Mouse (Mus musculus) layer of hippocampus, postnatal 10 days (tissue): ENCODE results near the gene Gtpbp4. TPM values are rescaled to one million over a fixed set of nuclear protein-coding genes. Genes with fewer than 3 reads are reported as not detected.
"Not testable (repeated sequence)": the region's sequence is repeated elsewhere in the genome, so short reads cannot be mapped to it uniquely, and the experiment has no call there.

ENCODE experiments used
- DNase-seq, 2 experiments: peaks; one replicate each; pipeline ENCODE4 v3.0.0; 2021; ENCODE audit warnings: low spot score in 2 of 2
- microRNA-seq, 2 experiments: library from miRNA; unstranded; fragments of <30 nt; microRNA quantifications; one replicate each; pipeline ENCODE4 v1.2.0; 2021
- total RNA-seq, 2 experiments: library from RNA; stranded (reverse); gene quantifications; 2 replicates each; pipeline ENCODE4 v1.2.3; 2021

The Gtpbp4 gene
- total RNA-seq, 2 experiments from 2014 or later: 43.2 to 43.4 TPM

GRCm38 (mm10) chr13:8972972-8973371 lies 22.9 kb downstream of the Gtpbp4 start:
- DNase-seq: no peak

GRCm38 (mm10) chr13:8972369-8972768 lies 23.5 kb downstream of the Gtpbp4 start:
- no peak for DNase-seq

GRCm38 (mm10) chr13:8967742-8968141 lies 28.1 kb downstream of the Gtpbp4 start:
- DNase-seq: no peak

GRCm38 (mm10) chr13:8965224-8965623 lies 30.7 kb downstream of the Gtpbp4 start:
- DNase-seq: no peak

GRCm38 (mm10) chr13:8962266-8962665 lies 33.6 kb downstream of the Gtpbp4 start:
- not testable (repeated sequence) for DNase-seq

- not testable (repeated sequence) for DNase-seq
Observed at GRCm38 (mm10) chr13:8961128-8961888, 34.6 kb downstream of the Gtpbp4 start.

GRCm38 (mm10) chr13:8959554-8959953 lies 36.3 kb downstream of the Gtpbp4 start:
- not testable (repeated sequence) for DNase-seq

GRCm38 (mm10) chr13:8959058-8959457 lies 36.8 kb downstream of the Gtpbp4 start:
- DNase-seq: not testable (repeated sequence)

GRCm38 (mm10) chr13:8956873-8957272 lies 39.0 kb downstream of the Gtpbp4 start:
- not testable (repeated sequence) for DNase-seq

GRCm38 (mm10) chr13:8955127-8955526 lies 40.8 kb downstream of the Gtpbp4 start:
- not testable (repeated sequence) for DNase-seq

- DNase-seq: not testable (repeated sequence)
Observed at GRCm38 (mm10) chr13:8952563-8952962, 43.3 kb downstream of the Gtpbp4 start, which contains the start of gene Idi2. Gene Idi2, plus strand, starts transcription at chr13:8952863.

- not testable (repeated sequence) for DNase-seq
Observed at GRCm38 (mm10) chr13:8948131-8948530, 47.8 kb downstream of the Gtpbp4 start, which contains the start of gene Gm9745. Gene Gm9745, minus strand, starts transcription at chr13:8948231.

GRCm38 (mm10) chr13:8943828-8944227 lies 52.1 kb downstream of the Gtpbp4 start:
- DNase-seq: not testable (repeated sequence)

GRCm38 (mm10) chr13:8941701-8942100 lies 54.2 kb downstream of the Gtpbp4 start:
- DNase-seq: not testable (repeated sequence)

GRCm38 (mm10) chr13:8941110-8941509 lies 54.8 kb downstream of the Gtpbp4 start:
- not testable (repeated sequence) for DNase-seq

- DNase-seq: not testable (repeated sequence)
Observed at GRCm38 (mm10) chr13:8937611-8938140, 58.2 kb downstream of the Gtpbp4 start.

GRCm38 (mm10) chr13:8933499-8933898 lies 62.4 kb downstream of the Gtpbp4 start:
- no peak for DNase-seq

Small RNA genes within 50 kb of the gene (microRNA-seq; reads per million reads assigned to microRNA genes)
- gene Gm22750: 0 reads per million in 2 experiments

Other genes starting within 250 kb of the Gtpbp4 start
- gene Wdr37, start 124.2 kb downstream of the Gtpbp4 start, total RNA-seq: 10 to 100 TPM; 85.6 to 86.1 TPM
- 10 to 100 TPM; 60.3 to 64.6 TPM for gene Idi1, start 110.6 kb downstream of the Gtpbp4 start, total RNA-seq
- gene Gm9745, start 47.9 kb downstream of the Gtpbp4 start, total RNA-seq: not detected
- gene Idi2, start 43.2 kb downstream of the Gtpbp4 start, total RNA-seq: not detected
- gene Larp4b, start 97.8 kb upstream of the Gtpbp4 start, total RNA-seq: 10 to 100 TPM; 95.8 to 98.1 TPM